Comparison of ENCODE assay signal across 8 mouse cellular contexts in the genomic region with DNA sequence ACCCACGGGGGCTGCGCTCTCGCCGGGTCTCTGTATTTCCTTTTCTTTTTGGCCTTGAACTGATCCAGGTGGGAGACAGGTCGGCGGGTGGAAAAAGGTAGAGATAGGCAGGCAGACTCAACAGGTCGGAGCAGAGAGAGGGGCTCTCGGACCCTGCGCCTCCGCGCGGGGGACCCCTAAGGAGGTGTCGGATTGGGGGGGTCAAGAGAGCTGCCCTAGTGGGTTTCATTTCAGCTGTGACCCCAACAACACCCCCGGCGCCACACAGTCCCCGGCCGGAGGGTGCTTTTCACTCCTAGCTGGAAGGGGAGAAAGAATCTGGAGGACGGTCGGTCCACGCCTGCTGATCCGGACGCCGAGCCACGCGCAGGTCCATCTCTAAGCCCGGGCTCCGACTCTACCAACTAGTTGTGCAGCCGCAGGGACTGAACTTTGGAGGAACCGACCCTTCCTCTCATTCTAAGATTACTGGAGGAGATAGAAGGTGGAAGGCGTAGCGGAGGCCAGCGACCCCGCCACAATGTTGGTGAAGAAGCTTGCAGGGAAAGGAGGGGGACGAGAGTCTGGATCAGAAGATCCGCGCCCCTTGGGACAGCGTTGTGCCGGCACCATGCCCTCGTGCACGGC. TPM values are rescaled to one million over a fixed set of nuclear protein-coding genes. Genes with fewer than 3 reads are reported as not detected.
A peak's percentile ranks its signal among the peaks of the same experiment; 100 is the strongest.
DNase-seq lines count a peak whose midpoint lies in the region; ATAC-seq and TF ChIP-seq lines count a peak whose summit lies in the region.

No protein-coding gene starts in this region.

- no peaks in the 10 kb centered on the region for H3K9me3 ChIP-seq in forebrain, postnatal 0 days (ENCODE audit: low read length)
- no peaks in the 10 kb centered on the region for H3K9me3 ChIP-seq in kidney, postnatal 0 days (replicated peaks; ENCODE audit: low read length)

- H3K27ac ChIP-seq in forebrain, postnatal 0 days (ENCODE audit: low read depth, low read length): no peak overlapping the region
- H3K27ac ChIP-seq in kidney, postnatal 0 days: no peak overlapping the region

- 2% methylated on average over 40 of the region's 40 CpGs for WGBS in forebrain, postnatal 0 days
- WGBS in kidney, postnatal 0 days: 1% methylated on average over 40 of the region's 40 CpGs

- peak overlapping the region; percentile 49 for H3K9ac ChIP-seq in forebrain, postnatal 0 days
- peak overlapping the region; percentile 48 for H3K9ac ChIP-seq in kidney, postnatal 0 days (ENCODE audit: low read depth, low read length)

- peak; percentile 17 to 26 for DNase-seq in adrenal gland, adult 18-20 months (ENCODE audit: low spot score in 2 of 2)
- DNase-seq in adrenal gland, adult 8-10 months: no peak
- peak; percentile 23 for DNase-seq in ovary, postnatal 36 days (ENCODE audit: low spot score)
- no peak for DNase-seq in ovary, postnatal 14 days (ENCODE audit: low spot score)
- DNase-seq in forebrain, postnatal 0 days: no peak
- DNase-seq in kidney, postnatal 0 days (ENCODE audit: low spot score): peak; percentile 36
- peak; percentile 12 for DNase-seq in urinary bladder, postnatal 14 days (ENCODE audit: low spot score)

- no peak for TF ChIP-seq CTCF in forebrain, postnatal 0 days (IDR thresholded peaks at IDR 0.05; ENCODE audit: low read depth)
- no peak for TF ChIP-seq CTCF in kidney, postnatal 0 days (IDR thresholded peaks at IDR 0.05; ENCODE audit: low read depth)

- peak overlapping the region; percentile 99 for H3K4me2 ChIP-seq in forebrain, postnatal 0 days (ENCODE audit: low read depth)
- peak overlapping the region; percentile 99 for H3K4me2 ChIP-seq in kidney, postnatal 0 days (ENCODE audit: low read length)

- H3K36me3 ChIP-seq in forebrain, postnatal 0 days (ENCODE audit: insufficient read depth): no peaks in the 10 kb centered on the region
- no peaks in the 10 kb centered on the region for H3K36me3 ChIP-seq in kidney, postnatal 0 days (ENCODE audit: insufficient read depth, low read length)

- no peaks in the 10 kb centered on the region for H3K27me3 ChIP-seq in forebrain, postnatal 0 days (ENCODE audit: insufficient read depth, low read length)
- no peaks in the 10 kb centered on the region for H3K27me3 ChIP-seq in kidney, postnatal 0 days (ENCODE audit: insufficient read depth, low read length)

- peak; percentile 18 for ATAC-seq in forebrain, postnatal 0 days
- ATAC-seq in kidney, postnatal 0 days (replicated peaks; ENCODE audit: low FRiP score, low read depth): no peak; the same call in none of the 2 replicates
- ATAC-seq in megakaryocyte-erythroid progenitor cell, adult 5-6 weeks (replicated peaks; ENCODE audit: low FRiP score, low TSS enrichment, poor library complexity, severe bottlenecking): peak; percentile 51

- peak overlapping the region; percentile 60 for H3K4me3 ChIP-seq in forebrain, postnatal 0 days (ENCODE audit: low read depth, low read length)
- peak overlapping the region; percentile 58 for H3K4me3 ChIP-seq in kidney, postnatal 0 days (replicated peaks; ENCODE audit: low read depth, low read length)

- H3K4me1 ChIP-seq in forebrain, postnatal 0 days (ENCODE audit: insufficient read depth): no peaks in the 10 kb centered on the region
- H3K4me1 ChIP-seq in kidney, postnatal 0 days (replicated peaks; ENCODE audit: insufficient read depth, low read length): peaks cover 5% of the 10 kb centered on the region; the same call in 1 of the 2 replicates

RNA-seq across cellular contexts. Expression of gene Col25a1, which starts 49.8 kb away (rescaled TPM):
- 1 to 10 TPM; 1.5 to 5.6 TPM for total RNA-seq in adrenal gland, adult 18-20 months (2021)
- total RNA-seq in adrenal gland, adult 8-10 months (2022): 1 to 10 TPM; 4.0 to 7.9 (median 4.8) TPM
- 17.7 and 23.7 TPM in 2 replicates for total RNA-seq in forebrain, postnatal 0 days (2014; rRNA removed)
- polyA plus RNA-seq in forebrain, postnatal 0 days (2015; fragmentation: Nextera tagmentation; extraction: Ambion mirVana): 2.4 and 5.7 TPM in 2 replicates
- 1.4 and 1.5 TPM in 2 replicates for polyA plus RNA-seq in kidney, postnatal 0 days (2015; fragmentation: Nextera tagmentation; extraction: Ambion mirVana)
- total RNA-seq in megakaryocyte-erythroid progenitor cell, adult 5-6 weeks (2014; fragmentation: Nextera tagmentation): 0.05 TPM in 1 of 2 replicates, not detected in the other
- not detected in 2 replicates for total RNA-seq in megakaryocyte-erythroid progenitor cell, adult 5-6 weeks (2017)

Comparison
In these comparisons a context has a peak if more than half of its experiments do, and no peak if none do; other contexts are left out.
1. DNase-seq: peak in adrenal gland, adult 18-20 months (2 of 2), ovary, postnatal 36 days (single experiment), kidney, postnatal 0 days (single experiment) and urinary bladder, postnatal 14 days (single experiment); none in adrenal gland, adult 8-10 months (single experiment), ovary, postnatal 14 days (single experiment) and forebrain, postnatal 0 days (single experiment).